Mouse (Mus musculus) CH12.LX (cell line): Measurements from ENCODE around the gene Tvp23b. TPM values are rescaled to one million over a fixed set of nuclear protein-coding genes. Genes with fewer than 3 reads are reported as not detected.

Source experiments
- DNase-seq: peaks from one replicate; pipeline ENCODE4 v3.0.0-alpha.2; 2013; ENCODE audit errors: extremely low read depth
- H3K27ac ChIP-seq: 2 replicates; pipeline ENCODE4 v1.5.1; 2012; ENCODE audit warnings: low read depth, mild to moderate bottlenecking, control low read depth, moderate library complexity; ENCODE audit not compliant: insufficient read depth
- H3K27me3 ChIP-seq: replicated peaks from 2 replicates; pipeline ENCODE3; 2012; ENCODE audit warnings: inconsistent platforms
- H3K36me3 ChIP-seq, 2 experiments: replicated peaks in 1 of 2; 2 replicates each; pipeline versions ENCODE3 to v1.6.1; 2012; ENCODE audit warnings: inconsistent platforms in 1 of 2, low read length in 1 of 2, mild to moderate bottlenecking in 1 of 2, mixed read lengths in 1 of 2, moderate library complexity in 1 of 2; ENCODE audit not compliant: control insufficient read depth in 1 of 2, insufficient read depth in 1 of 2
- H3K4me1 ChIP-seq, 2 experiments: 2 replicates each; pipeline ENCODE4 v1.6.1; 2012; ENCODE audit warnings: inconsistent platforms in 1 of 2, moderate library complexity in 1 of 2; ENCODE audit not compliant: insufficient read depth in 2 of 2, control insufficient read depth in 1 of 2
- H3K4me2 ChIP-seq: 2 replicates; pipeline ENCODE4 v1.6.1; 2012; ENCODE audit warnings: low read depth, mild to moderate bottlenecking, control low read depth; ENCODE audit not compliant: poor library complexity, insufficient read depth, severe bottlenecking
- H3K4me3 ChIP-seq, 3 experiments: fragments of 150-350 bp in 1 of 3; sonication (generic) in 1 of 3; replicated peaks in 1 of 3; 2 replicates each; pipeline versions ENCODE3 to v1.5.1; 2011 to 2012; ENCODE audit warnings: low read depth in 2 of 3, low read length in 2 of 3, mild to moderate bottlenecking in 2 of 3, moderate library complexity in 2 of 3, control low read depth in 1 of 3, improper control_type of control experiment in 1 of 3, inconsistent platforms in 1 of 3, mixed read lengths in 1 of 3; ENCODE audit not compliant: poor library complexity in 1 of 3
- H3K79me2 ChIP-seq: replicated peaks from 2 replicates; pipeline ENCODE4 v1.6.1; 2012; ENCODE audit warnings: mild to moderate bottlenecking, moderate library complexity; ENCODE audit not compliant: control insufficient read depth, poor library complexity, insufficient read depth, severe bottlenecking; ENCODE audit errors: extremely low read depth
- H3K9ac ChIP-seq: 2 replicates; pipeline ENCODE4 v1.6.1; 2012; ENCODE audit warnings: low read depth, mild to moderate bottlenecking, control low read depth, moderate library complexity; ENCODE audit not compliant: insufficient read depth
- H3K9me3 ChIP-seq: replicated peaks from 2 replicates; pipeline ENCODE3; 2012; ENCODE audit warnings: low read length, inconsistent platforms, mixed read lengths
- CTCF ChIP-seq, 2 experiments: IDR thresholded peaks in 1 of 2; conservative IDR thresholded peaks in 1 of 2; 2 replicates each; pipeline ENCODE4 v1.5.1; 2011 to 2012; ENCODE audit warnings: low read depth in 2 of 2, low read length in 2 of 2, improper control_type of control experiment in 1 of 2, inconsistent platforms in 1 of 2, mild to moderate bottlenecking in 1 of 2, moderate library complexity in 1 of 2
- EP300 ChIP-seq: IDR thresholded peaks from 2 replicates; pipeline ENCODE4 v1.6.1; 2011; ENCODE audit warnings: low read length, improper control_type of control experiment
- JUN ChIP-seq: IDR thresholded peaks from 2 replicates; pipeline ENCODE4 v1.6.1; 2011; ENCODE audit warnings: low read depth, mild to moderate bottlenecking, low read length, improper control_type of control experiment, moderate library complexity; ENCODE audit not compliant: insufficient read depth
- JUND ChIP-seq: conservative IDR thresholded peaks from 2 replicates; pipeline ENCODE4 v1.6.1; 2011; ENCODE audit warnings: low read depth, low read length, improper control_type of control experiment
- MAFK ChIP-seq: IDR thresholded peaks from 2 replicates; pipeline ENCODE4 v1.6.1; 2011; ENCODE audit warnings: low read length, improper control_type of control experiment; ENCODE audit not compliant: insufficient replicate concordance
- RAD21 ChIP-seq: IDR thresholded peaks from 2 replicates; pipeline ENCODE4 v1.6.1; 2011; ENCODE audit warnings: low read depth, mild to moderate bottlenecking, low read length, improper control_type of control experiment, moderate library complexity
- SMC3 ChIP-seq: IDR thresholded peaks from 2 replicates; pipeline ENCODE4 v1.6.1; 2011; ENCODE audit warnings: low read depth, low read length, improper control_type of control experiment
- TBP ChIP-seq: conservative IDR thresholded peaks from 2 replicates; pipeline ENCODE4 v1.6.1; 2011; ENCODE audit warnings: low read depth, low read length, improper control_type of control experiment
- dilution Hi-C: fragments of 300-500 bp; cut with MboI; formaldehyde crosslinking; loops from 2 replicates; pipeline ENCODE4 v1.14.3; 2020; ENCODE audit warnings: low sequenced_read_pairs; ENCODE audit not compliant: extremely low pct_unique_long_range_greater_than_20kb, extremely low pct_ligation_motif_present
- in situ Hi-C: fragments of 300-500 bp; cut with MboI; formaldehyde crosslinking; loops from 3 replicates; pipeline ENCODE4 v1.14.3; 2019; ENCODE audit warnings: low sequenced_read_pairs, low pct_ligation_motif_present, low pct_unique_long_range_greater_than_20kb, mixed read lengths
- polyA plus RNA-seq: library from polyadenylated mRNA; unstranded; fragments of >175 nt; gene quantifications from 2 replicates; pipeline ENCODE4 v1.2.1, GENCODE M21; 2012; ENCODE audit warnings: low read depth; ENCODE audit not compliant: insufficient read length
- total RNA-seq, 2 experiments: library from RNA; depleted of rRNA; stranded (reverse); fragments of 300-350 nt in 1 of 2; fragments of >200 nt in 1 of 2; gene quantifications; 2 replicates each; pipeline ENCODE4 v1.2.3; 2012 to 2014

Tvp23b gene
- total and polyA plus RNA-seq, 3 experiments: 40.9 to 68.7 (median 62.2) TPM

GRCm38 (mm10) chr11:62913141-62913540 is 33.9 kb downstream of the Tvp23b start:
- H3K9me3 ChIP-seq: no peaks in the 10 kb centered on the region
- no peak overlapping the region for H3K9ac ChIP-seq
- H3K79me2 ChIP-seq: no peaks in the 10 kb centered on the region
- in situ Hi-C loops (no loop called here), dilution Hi-C loops (no loop called here)
- DNase-seq: no peak
- no peak overlapping the region for H3K4me3 ChIP-seq
- no peaks in the 10 kb centered on the region for H3K36me3 ChIP-seq
- no peak overlapping the region for H3K27ac ChIP-seq
- no peak for TF ChIP-seq EP300
- TF ChIP-seq TBP: peak; percentile 88
- TF ChIP-seq, all 38 proteins: peak for 1
- peaks cover 8 to 32% of the 10 kb centered on the region in 2 experiments; a peak in 3 of 4 replicates for H3K4me1 ChIP-seq
- no peaks in the 10 kb centered on the region for H3K27me3 ChIP-seq
- no peak overlapping the region for H3K4me2 ChIP-seq

- peak; percentile 63 for DNase-seq
- no peaks in the 10 kb centered on the region for H3K27me3 ChIP-seq
- peak; percentile 71 for TF ChIP-seq SMC3
- TF ChIP-seq CTCF (conservative IDR thresholded peaks at IDR 0.05 in 1 of 2, IDR thresholded peaks at IDR 0.05 in 1 of 2; ENCODE audit: low read depth in 2 of 2, low read length in 2 of 2): peak; percentile 41 to 79; a peak in 3 of 4 replicates
- peak; percentile 49 for TF ChIP-seq RAD21
- no peak for TF ChIP-seq JUND
- TF ChIP-seq, all 38 proteins: peak for 3
- in situ Hi-C loops (no loop called here), dilution Hi-C loops (no loop called here)
- Histone ChIP-seq H3K4me3 (no peak overlapping the region), H3K79me2 (no peaks in the 10 kb centered on the region), H3K4me1 (peaks cover 8 to 32% of the 10 kb centered on the region in 2 experiments; a peak in 3 of 4 replicates), H3K9me3 (peaks cover 3% of the 10 kb centered on the region), H3K27ac (no peak overlapping the region), H3K9ac (no peak overlapping the region), H3K4me2 (no peak overlapping the region), H3K36me3 (no peaks in the 10 kb centered on the region)
These were observed 35.3 kb downstream of the Tvp23b start for GRCm38 (mm10) chr11:62914532-62914931.

DNA sequence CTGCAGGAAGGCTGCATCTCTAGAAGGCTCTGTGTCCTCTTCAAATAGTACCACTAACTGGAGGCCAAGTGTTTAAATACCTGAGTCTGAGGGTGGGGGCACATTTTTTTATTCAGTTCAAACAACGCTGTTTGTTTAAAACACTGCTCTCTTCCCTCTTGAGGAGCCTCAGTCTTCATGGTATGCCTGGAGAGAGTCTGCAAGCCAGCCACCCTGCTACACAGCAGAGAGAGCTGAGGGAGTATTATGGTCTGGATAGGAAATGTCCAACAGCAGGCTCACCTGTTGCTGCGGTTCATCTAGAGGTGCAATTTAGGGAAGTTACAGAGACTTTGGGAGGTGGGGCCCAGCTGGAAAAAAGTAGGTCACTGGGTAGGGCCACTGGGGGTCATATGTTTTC is 36.2 kb downstream of the Tvp23b start:
- Histone ChIP-seq H3K27ac (no peak overlapping the region), H3K4me3 (no peak overlapping the region), H3K79me2 (no peaks in the 10 kb centered on the region), H3K4me1 (peaks cover 8 to 31% of the 10 kb centered on the region in 2 experiments; a peak in 3 of 4 replicates), H3K36me3 (no peaks in the 10 kb centered on the region), H3K27me3 (no peaks in the 10 kb centered on the region), H3K9ac (no peak overlapping the region), H3K9me3 (peaks cover 3% of the 10 kb centered on the region), H3K4me2 (no peak overlapping the region)
- DNase-seq: peak; percentile 33
- in situ Hi-C loops (no loop called here), dilution Hi-C loops (no loop called here)
- TF ChIP-seq MAFK (no peak), JUN (peak; percentile 19; the same call in 1 of the 2 replicates)
